Mouse (Mus musculus) R1 (cell line): Measurements from ENCODE around the gene Ncor1.

ENCODE experiments used
- DNase-seq: peaks from one replicate; pipeline ENCODE4 v3.0.0-alpha.2; 2018; ENCODE audit warnings: low read depth, low spot score

Gene Ncor1

GRCm38 (mm10) chr11:62266466-62267214, 191.7 kb downstream of the Ncor1 start:
- no peak for DNase-seq
